Mouse (Mus musculus): ENCODE results near the gene Cwc27. TPM values are rescaled to one million over a fixed set of nuclear protein-coding genes. Genes with fewer than 3 reads are reported as not detected.

Cwc27 gene
- polyA plus RNA-seq, 1 experiment from 2014 or later, result 25.4 TPM

GRCm38 (mm10) chr13:104692710-104693109 is 124.2 kb downstream of the Cwc27 start:
- H3K4me3 ChIP-seq (replicated peaks; ENCODE audit: low read depth, low read length), result no peak overlapping the region
- no peaks in the 10 kb centered on the region for H3K9me3 ChIP-seq (replicated peaks; ENCODE audit: low read length)
- DNase-seq (ENCODE audit: low spot score), result no peak
- no peaks in the 10 kb centered on the region for H3K27me3 ChIP-seq (ENCODE audit: insufficient read depth, low read length)
- no peak overlapping the region for H3K27ac ChIP-seq
- no peak overlapping the region for H3K9ac ChIP-seq (ENCODE audit: low read depth, low read length)
- no peak for TF ChIP-seq CTCF (IDR thresholded peaks at IDR 0.05; ENCODE audit: low read depth)
- WGBS, result 67% methylated on average over 3 of the region's 3 CpGs
- no peak overlapping the region for H3K4me2 ChIP-seq (ENCODE audit: low read length)
- no peaks in the 10 kb centered on the region for H3K4me1 ChIP-seq (replicated peaks; ENCODE audit: insufficient read depth, low read length)
- no peaks in the 10 kb centered on the region for H3K36me3 ChIP-seq (ENCODE audit: insufficient read depth, low read length)
- ATAC-seq (replicated peaks; ENCODE audit: low FRiP score, low read depth), result no peak

- no peak for DNase-seq (ENCODE audit: low spot score)
- no peak for TF ChIP-seq CTCF (IDR thresholded peaks at IDR 0.05; ENCODE audit: low read depth)
- 65% methylated on average over 2 of the region's 2 CpGs for WGBS
- H3K36me3 ChIP-seq (ENCODE audit: insufficient read depth, low read length), result no peaks in the 10 kb centered on the region
- H3K27me3 ChIP-seq (ENCODE audit: insufficient read depth, low read length), result no peaks in the 10 kb centered on the region
- peaks cover 6% of the 10 kb centered on the region; the same call in 1 of the 2 replicates for H3K4me1 ChIP-seq (replicated peaks; ENCODE audit: insufficient read depth, low read length)
- no peaks in the 10 kb centered on the region for H3K9me3 ChIP-seq (replicated peaks; ENCODE audit: low read length)
- no peak for ATAC-seq (replicated peaks; ENCODE audit: low FRiP score, low read depth)
- H3K27ac ChIP-seq, result no peak overlapping the region
- no peak overlapping the region for H3K4me2 ChIP-seq (ENCODE audit: low read length)
- no peak overlapping the region for H3K9ac ChIP-seq (ENCODE audit: low read depth, low read length)
- H3K4me3 ChIP-seq (replicated peaks; ENCODE audit: low read depth, low read length), result no peak overlapping the region
These were observed 131.4 kb downstream of the Cwc27 start for GRCm38 (mm10) chr13:104685537-104685936.

- no peaks in the 10 kb centered on the region for H3K9me3 ChIP-seq (replicated peaks; ENCODE audit: low read length)
- no peak overlapping the region for H3K4me3 ChIP-seq (replicated peaks; ENCODE audit: low read depth, low read length)
- DNase-seq (ENCODE audit: low spot score), result peak; percentile 47
- H3K4me2 ChIP-seq (ENCODE audit: low read length), result peak overlapping the region; percentile 7; the same call in 1 of the 2 replicates
- no peaks in the 10 kb centered on the region for H3K27me3 ChIP-seq (ENCODE audit: insufficient read depth, low read length)
- peaks cover 6% of the 10 kb centered on the region; the same call in 1 of the 2 replicates for H3K4me1 ChIP-seq (replicated peaks; ENCODE audit: insufficient read depth, low read length)
- no peak for ATAC-seq (replicated peaks; ENCODE audit: low FRiP score, low read depth)
- H3K36me3 ChIP-seq (ENCODE audit: insufficient read depth, low read length), result no peaks in the 10 kb centered on the region
- H3K27ac ChIP-seq, result 0 out of 2 replicates have a peak overlapping the region, but pooled peaks have one; percentile 47
- WGBS, result 12% methylated on average over 6 of the region's 6 CpGs
- H3K9ac ChIP-seq (ENCODE audit: low read depth, low read length), result no peak overlapping the region
- no peak for TF ChIP-seq CTCF (IDR thresholded peaks at IDR 0.05; ENCODE audit: low read depth)
These were observed 132.5 kb downstream of the Cwc27 start for GRCm38 (mm10) chr13:104684361-104685011.

GRCm38 (mm10) chr13:104681212-104681611 is 135.7 kb downstream of the Cwc27 start:
- Histone ChIP-seq H3K27me3 (ENCODE audit: insufficient read depth, low read length) (no peaks in the 10 kb centered on the region), H3K36me3 (ENCODE audit: insufficient read depth, low read length) (no peaks in the 10 kb centered on the region), H3K4me1 (replicated peaks; ENCODE audit: insufficient read depth, low read length) (peaks cover 6% of the 10 kb centered on the region; the same call in 1 of the 2 replicates), H3K9me3 (replicated peaks; ENCODE audit: low read length) (no peaks in the 10 kb centered on the region), H3K9ac (ENCODE audit: low read depth, low read length) (no peak overlapping the region), H3K4me2 (ENCODE audit: low read length) (no peak overlapping the region), H3K27ac (no peak overlapping the region), H3K4me3 (replicated peaks; ENCODE audit: low read depth, low read length) (no peak overlapping the region)
- WGBS, result 63% methylated on average over 1 of the region's 1 CpGs
- peak; percentile 76 for TF ChIP-seq CTCF (IDR thresholded peaks at IDR 0.05; ENCODE audit: low read depth)
- peak; percentile 89 for DNase-seq (ENCODE audit: low spot score)
- ATAC-seq (replicated peaks; ENCODE audit: low FRiP score, low read depth), result no peak

GRCm38 (mm10) chr13:104661188-104661587 is 155.8 kb downstream of the Cwc27 start:
- 0 out of 2 replicates have a peak, but pooled peaks have one; percentile 7 for TF ChIP-seq CTCF (IDR thresholded peaks at IDR 0.05; ENCODE audit: low read depth)
- H3K27me3 ChIP-seq (ENCODE audit: insufficient read depth, low read length), result no peaks in the 10 kb centered on the region
- no peak overlapping the region for H3K4me2 ChIP-seq (ENCODE audit: low read length)
- ATAC-seq (replicated peaks; ENCODE audit: low FRiP score, low read depth), result no peak
- DNase-seq (ENCODE audit: low spot score), result no peak
- 94% methylated on average over 9 of the region's 9 CpGs for WGBS
- H3K4me1 ChIP-seq (replicated peaks; ENCODE audit: insufficient read depth, low read length), result no peaks in the 10 kb centered on the region
- H3K36me3 ChIP-seq (ENCODE audit: insufficient read depth, low read length), result no peaks in the 10 kb centered on the region
- no peak overlapping the region for H3K27ac ChIP-seq
- no peak overlapping the region for H3K4me3 ChIP-seq (replicated peaks; ENCODE audit: low read depth, low read length)
- H3K9ac ChIP-seq (ENCODE audit: low read depth, low read length), result no peak overlapping the region
- H3K9me3 ChIP-seq (replicated peaks; ENCODE audit: low read length), result no peaks in the 10 kb centered on the region

GRCm38 (mm10) chr13:104660042-104660680 is 156.8 kb downstream of the Cwc27 start:
- no peak for TF ChIP-seq CTCF (IDR thresholded peaks at IDR 0.05; ENCODE audit: low read depth)
- DNase-seq (ENCODE audit: low spot score), result no peak
- H3K4me1 ChIP-seq (replicated peaks; ENCODE audit: insufficient read depth, low read length), result no peaks in the 10 kb centered on the region
- H3K9me3 ChIP-seq (replicated peaks; ENCODE audit: low read length), result no peaks in the 10 kb centered on the region
- 88% methylated on average over 7 of the region's 7 CpGs for WGBS
- H3K27me3 ChIP-seq (ENCODE audit: insufficient read depth, low read length), result no peaks in the 10 kb centered on the region
- no peak overlapping the region for H3K4me3 ChIP-seq (replicated peaks; ENCODE audit: low read depth, low read length)
- H3K9ac ChIP-seq (ENCODE audit: low read depth, low read length), result no peak overlapping the region
- ATAC-seq (replicated peaks; ENCODE audit: low FRiP score, low read depth), result no peak
- H3K36me3 ChIP-seq (ENCODE audit: insufficient read depth, low read length), result no peaks in the 10 kb centered on the region
- H3K4me2 ChIP-seq (ENCODE audit: low read length), result no peak overlapping the region
- no peak overlapping the region for H3K27ac ChIP-seq
